Mouse (Mus musculus) heart, postnatal 0 days (tissue): Measurements from ENCODE around the gene Btbd16. TPM values are rescaled to one million over a fixed set of nuclear protein-coding genes. Genes with fewer than 3 reads are reported as not detected.

Experiments
- ATAC-seq: fragments of 200-750 bp; cut with Nextera tagmentation; 2 replicates; pipeline ENCODE4 v1.8.0; 2017; ENCODE audit warnings: low read depth, moderate number of reproducible peaks, moderate library complexity; ENCODE audit not compliant: insufficient read depth
- DNase-seq: peaks from one replicate; pipeline ENCODE4 v3.0.0-alpha.2; 2016; ENCODE audit warnings: low spot score
- H3K27ac ChIP-seq: fragments of 300-500 bp; sonication (generic); 2 replicates; pipeline ENCODE4 v1.5.1; 2014; ENCODE audit warnings: low read depth, mild to moderate bottlenecking
- H3K27me3 ChIP-seq: fragments of 300-500 bp; sonication (generic); 2 replicates; pipeline ENCODE4 v1.6.1; 2014; ENCODE audit warnings: low read length, mixed read lengths; ENCODE audit not compliant: control insufficient read depth, insufficient read depth
- H3K36me3 ChIP-seq: fragments of 300-500 bp; sonication (generic); replicated peaks from 2 replicates; pipeline ENCODE4 v1.6.1; 2014; ENCODE audit warnings: low read length, mixed read lengths; ENCODE audit not compliant: control insufficient read depth, insufficient read depth
- H3K4me1 ChIP-seq: fragments of 300-500 bp; sonication (generic); 2 replicates; pipeline ENCODE4 v1.6.1; 2014; ENCODE audit warnings: antibody characterized with exemption; ENCODE audit not compliant: control insufficient read depth, insufficient read depth
- H3K4me2 ChIP-seq: fragments of 300-500 bp; sonication (generic); 2 replicates; pipeline ENCODE4 v1.6.1; 2014; ENCODE audit warnings: low read depth, mild to moderate bottlenecking, low read length, moderate library complexity
- H3K4me3 ChIP-seq: fragments of 300-500 bp; sonication (generic); 2 replicates; pipeline ENCODE4 v1.5.1; 2014; ENCODE audit warnings: low read depth, low read length
- H3K9ac ChIP-seq: fragments of 300-500 bp; sonication (generic); replicated peaks from 2 replicates; pipeline ENCODE4 v1.6.1; 2014; ENCODE audit warnings: low read depth, low read length, mixed read lengths
- H3K9me3 ChIP-seq: fragments of 300-500 bp; sonication (generic); replicated peaks from 2 replicates; pipeline ENCODE4 v1.6.1; 2016; ENCODE audit warnings: low read length; ENCODE audit not compliant: control insufficient read depth
- CTCF ChIP-seq: IDR thresholded peaks from 2 replicates; pipeline ENCODE4 v1.5.1; 2016; ENCODE audit warnings: antibody characterized with exemption, control low read depth, low read depth
- EP300 ChIP-seq: IDR thresholded peaks from 2 replicates; pipeline ENCODE4 v1.6.1; 2016; ENCODE audit warnings: antibody characterized with exemption, low read depth
- WGBS: fragments of 180-500 bp; shearing (Covaris S2); extraction: QIAGEN DNeasy Blood & Tissue Kit; methylation state at CpG from one replicate; pipeline ENCODE4 v1.1.7; 2014; 5-methylcytosine and 5-hydroxymethylcytosine counted together
- polyA plus RNA-seq: library from polyadenylated mRNA; unstranded; fragments of >200 nt; fragmentation: Nextera tagmentation; extraction: Ambion mirVana; gene quantifications from 2 replicates; pipeline ENCODE4 v1.2.1, GENCODE M21; 2015
- total RNA-seq: library from RNA; depleted of rRNA; stranded (reverse); fragments of >200 nt; gene quantifications from 2 replicates; pipeline ENCODE4 v1.2.3, GENCODE M21; 2014; ENCODE audit warnings: low replicate concordance

Btbd16 gene
- total and polyA plus RNA-seq, 2 experiments from 2014 or later: 0.25 TPM; not detected in 1

DNA sequence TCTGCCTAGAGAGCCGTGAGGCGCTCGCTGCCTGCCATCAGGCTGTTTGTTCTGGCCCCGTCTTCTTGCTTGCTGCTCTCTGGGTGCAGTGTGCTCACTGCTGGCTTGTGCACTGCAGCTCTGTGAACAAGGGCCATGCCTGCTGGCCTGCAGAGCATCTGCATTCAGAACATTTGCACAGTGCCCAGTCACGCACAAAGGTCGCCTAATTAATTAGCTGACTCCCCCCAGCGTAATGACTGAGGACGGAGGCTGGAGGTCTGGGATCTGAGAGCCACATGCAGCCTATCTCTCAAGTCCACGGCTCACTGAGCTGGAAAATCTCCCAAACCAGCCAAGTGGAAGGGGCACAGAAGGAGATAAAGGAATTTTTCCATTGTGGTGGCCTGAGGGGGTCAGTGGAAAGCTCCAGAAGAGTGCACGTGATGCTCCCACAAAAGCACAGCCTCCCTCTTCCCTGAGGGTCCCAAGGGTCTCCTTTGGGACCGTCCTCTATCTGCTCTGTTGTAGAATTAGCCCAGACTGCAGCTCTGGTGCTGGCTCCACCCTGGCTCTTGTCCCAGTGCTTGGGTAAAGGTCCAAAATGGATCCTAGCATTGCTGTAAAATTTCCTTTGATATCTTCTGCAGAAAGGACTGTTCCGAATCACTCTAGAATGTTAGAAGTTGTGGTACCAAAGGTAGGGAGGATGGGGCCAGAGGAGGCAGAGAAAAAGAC is 64.2 kb downstream of the Btbd16 start:
- Histone ChIP-seq H3K36me3 (no peaks in the 10 kb centered on the region), H3K9me3 (no peaks in the 10 kb centered on the region), H3K9ac (no peak overlapping the region), H3K27me3 (no peaks in the 10 kb centered on the region; the same call in 1 of the 2 replicates), H3K4me3 (no peak overlapping the region), H3K4me2 (no peak overlapping the region), H3K27ac (no peak overlapping the region), H3K4me1 (peaks cover 18% of the 10 kb centered on the region; the same call in 1 of the 2 replicates)
- ATAC-seq: no peak
- TF ChIP-seq CTCF (no peak), EP300 (no peak)
- no peak for DNase-seq
- 36% methylated on average over 12 of the region's 12 CpGs for WGBS

DNA sequence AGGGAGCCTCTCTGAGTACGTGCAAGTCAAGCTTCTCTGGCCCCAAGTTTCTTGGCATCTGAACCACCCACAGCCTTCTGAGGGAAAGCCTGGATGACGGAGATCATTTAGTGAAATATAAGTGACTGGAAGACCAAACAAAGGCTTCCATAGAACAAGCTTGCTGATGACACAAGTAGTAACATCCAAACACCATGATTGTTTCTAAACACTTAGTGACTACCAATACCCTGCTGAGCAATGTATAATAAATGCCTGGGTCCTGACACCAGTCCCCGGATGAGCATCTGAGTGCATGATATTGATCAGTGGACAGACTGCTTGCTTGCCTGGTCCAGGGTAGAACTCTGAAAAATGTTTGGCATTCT is 64.8 kb downstream of the Btbd16 start:
- H3K27ac ChIP-seq: no peak overlapping the region
- peaks cover 18% of the 10 kb centered on the region; the same call in 1 of the 2 replicates for H3K4me1 ChIP-seq
- H3K4me3 ChIP-seq: no peak overlapping the region
- no peak overlapping the region for H3K9ac ChIP-seq
- no peaks in the 10 kb centered on the region for H3K36me3 ChIP-seq
- TF ChIP-seq EP300 (no peak), CTCF (no peak)
- WGBS: 66% methylated on average over 3 of the region's 3 CpGs
- no peak overlapping the region for H3K4me2 ChIP-seq
- ATAC-seq (no peak), DNase-seq (no peak)
- H3K9me3 ChIP-seq: no peaks in the 10 kb centered on the region
- no peaks in the 10 kb centered on the region; the same call in 1 of the 2 replicates for H3K27me3 ChIP-seq

DNA sequence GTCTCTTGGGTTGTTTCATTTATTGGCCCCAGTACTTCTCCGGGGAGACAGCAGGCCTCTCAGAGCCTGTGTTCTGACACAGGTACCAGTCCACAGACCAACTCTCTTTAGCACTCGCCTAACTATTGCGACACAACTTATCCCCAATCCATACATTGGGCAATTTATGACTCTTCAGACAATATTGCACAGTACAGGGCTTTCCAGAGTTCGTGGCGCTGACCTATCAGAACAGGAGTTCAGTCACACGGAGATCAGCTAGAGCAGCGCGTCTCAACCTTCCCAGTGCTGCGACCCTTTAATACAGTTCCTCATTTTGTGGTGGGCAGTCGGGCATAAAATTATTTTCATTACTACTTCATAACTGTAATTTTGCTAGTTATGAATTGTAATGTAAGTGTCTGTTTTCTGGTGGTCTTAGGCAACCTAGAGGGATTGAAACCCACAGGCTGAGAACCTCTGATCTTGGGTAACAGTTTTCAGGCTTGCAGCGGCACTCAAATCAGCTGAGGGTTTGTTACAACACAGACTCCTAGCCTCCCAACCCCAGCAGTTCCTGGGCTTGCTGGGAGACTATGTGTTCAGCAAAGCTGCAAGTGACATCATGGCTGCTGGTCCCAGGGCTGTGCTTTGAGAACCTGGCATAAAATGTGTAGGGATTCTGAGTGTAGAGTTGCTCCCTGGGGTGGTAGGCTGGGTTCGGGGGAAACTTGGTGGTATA is 65.7 kb downstream of the Btbd16 start:
- ATAC-seq (no peak), DNase-seq (no peak)
- no peaks in the 10 kb centered on the region for H3K9me3 ChIP-seq
- TF ChIP-seq EP300: no peak
- H3K9ac ChIP-seq: no peak overlapping the region
- 91% methylated on average over 12 of the region's 12 CpGs for WGBS
- peaks cover 17% of the 10 kb centered on the region; the same call in 1 of the 2 replicates for H3K4me1 ChIP-seq
- no peak overlapping the region for H3K27ac ChIP-seq
- no peaks in the 10 kb centered on the region for H3K27me3 ChIP-seq
- H3K36me3 ChIP-seq: no peaks in the 10 kb centered on the region
- H3K4me2 ChIP-seq: no peak overlapping the region
- no peak overlapping the region for H3K4me3 ChIP-seq

DNA sequence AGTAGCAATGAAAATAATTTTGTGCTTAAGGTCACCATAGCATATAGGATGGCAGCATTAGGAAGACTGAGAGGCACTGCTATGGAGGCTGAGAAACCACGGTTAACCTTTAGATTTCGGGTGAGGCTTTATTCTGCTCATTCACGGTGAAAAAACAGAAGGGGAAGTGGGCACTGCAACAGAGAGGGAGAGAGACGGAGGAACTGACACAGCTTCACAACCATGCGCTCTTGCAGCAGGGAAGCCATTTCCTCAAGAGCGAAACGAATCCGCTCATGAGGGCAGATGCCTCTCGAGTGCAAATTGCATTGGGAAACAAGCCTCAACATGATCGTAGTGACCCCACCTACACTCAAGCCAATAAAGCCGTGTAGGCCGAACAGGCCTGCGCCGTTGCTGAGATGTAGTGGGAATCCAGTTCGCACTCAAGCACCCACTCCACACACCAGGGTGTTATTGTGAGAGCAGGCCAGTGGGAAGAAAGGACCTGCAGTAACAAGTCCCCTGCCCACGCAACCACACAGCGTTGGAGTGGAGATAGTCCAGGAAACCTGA is 73.4 kb downstream of the Btbd16 start:
- Histone ChIP-seq H3K9me3 (no peaks in the 10 kb centered on the region), H3K4me2 (no peak overlapping the region), H3K4me1 (0 out of 2 replicates have a peak, but pooled peaks cover 7% of the 10 kb centered on the region), H3K36me3 (no peaks in the 10 kb centered on the region), H3K4me3 (no peak overlapping the region), H3K9ac (no peak overlapping the region), H3K27ac (no peak overlapping the region), H3K27me3 (no peaks in the 10 kb centered on the region)
- 84% methylated on average over 17 of the region's 17 CpGs for WGBS
- no peak for ATAC-seq
- TF ChIP-seq EP300: no peak
- no peak for TF ChIP-seq CTCF
- no peak for DNase-seq

GRCm38 (mm10) chr7:130854684-130855292 is 80.9 kb downstream of the Btbd16 start:
- Histone ChIP-seq H3K4me1 (peaks cover 14% of the 10 kb centered on the region; the same call in 1 of the 2 replicates), H3K9ac (no peak overlapping the region), H3K36me3 (no peaks in the 10 kb centered on the region), H3K27me3 (no peaks in the 10 kb centered on the region), H3K9me3 (no peaks in the 10 kb centered on the region), H3K4me2 (no peak overlapping the region), H3K4me3 (no peak overlapping the region), H3K27ac (no peak overlapping the region)
- 82% methylated on average over 4 of the region's 4 CpGs for WGBS
- DNase-seq (no peak), ATAC-seq (no peak)
- TF ChIP-seq EP300: no peak
- no peak for TF ChIP-seq CTCF
